Mouse (Mus musculus) C2C12 (cell line): ENCODE measurements around the gene Npr2.

Experiments used
- CTCF ChIP-seq: IDR thresholded peaks from one replicate; pipeline ENCODE4 v1.5.1; 2011; ENCODE audit not compliant: control insufficient read depth, insufficient read depth, insufficient read length
- MAX ChIP-seq: IDR thresholded peaks from one replicate; pipeline ENCODE4 v1.6.1; 2011; ENCODE audit warnings: mild to moderate bottlenecking, control low read depth
- MYOD1 ChIP-seq: IDR thresholded peaks from one replicate; pipeline ENCODE4 v1.6.1; 2011; ENCODE audit warnings: low read depth; ENCODE audit not compliant: control insufficient read depth, insufficient read length
- MYOG ChIP-seq: IDR thresholded peaks from one replicate; pipeline ENCODE4 v1.6.1; 2011; ENCODE audit not compliant: control insufficient read depth, insufficient read length; ENCODE audit errors: extremely low read depth

DNA sequence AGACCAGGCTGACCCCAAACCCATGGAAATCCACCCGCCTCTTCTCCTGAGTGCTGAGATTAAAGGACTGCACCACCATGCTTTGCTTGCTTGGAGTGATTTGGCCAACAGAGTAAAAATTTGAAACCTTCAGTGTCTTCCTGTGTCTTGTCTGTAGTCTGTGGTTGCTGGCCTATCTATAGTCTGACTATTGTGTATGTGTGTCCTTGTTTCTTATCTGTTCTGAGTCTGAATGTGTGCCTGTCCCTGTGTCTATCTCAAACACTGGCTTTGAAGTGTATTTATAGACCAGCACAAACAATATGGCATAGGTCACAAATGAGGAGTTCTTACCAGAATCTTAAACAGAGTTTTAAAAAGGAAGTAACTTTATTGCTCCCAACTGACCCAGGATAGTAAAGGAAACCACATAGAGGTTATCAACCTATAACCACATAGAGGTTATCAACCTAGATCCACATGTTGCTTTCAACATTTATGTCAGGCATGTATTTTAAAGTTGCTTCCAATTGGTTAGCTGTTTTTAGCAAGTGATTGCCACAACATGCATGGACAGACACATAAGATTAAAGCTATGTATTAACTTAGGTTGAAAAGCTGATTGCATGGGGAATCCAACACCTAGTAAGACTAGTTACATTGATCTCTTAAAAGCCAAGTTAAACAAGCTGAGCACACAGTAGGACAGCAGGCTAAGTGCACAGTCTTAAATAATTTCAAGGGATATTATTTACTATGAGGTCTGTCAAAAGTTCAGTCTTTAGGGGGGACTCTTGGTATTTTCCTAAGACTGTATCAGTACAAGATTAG lies 62.9 kb downstream of the Npr2 start:
- TF ChIP-seq CTCF (no peak), MAX (no peak), MYOD1 (no peak), MYOG (no peak)
